Mouse (Mus musculus) liver, adult 2 months (tissue): ENCODE measurements around the gene A630023A22Rik. TPM values are rescaled to one million over a fixed set of nuclear protein-coding genes. Genes with fewer than 3 reads are reported as not detected.

Source experiments
- DNase-seq: peaks from one replicate; pipeline ENCODE4 v3.0.0-alpha.2; 2011; ENCODE audit warnings: low read depth, low spot score; ENCODE audit errors: extremely low read depth
- H3K27ac ChIP-seq: fragments of 200-500 bp; replicated peaks from 2 replicates; pipeline ENCODE4 v1.5.1; 2012; ENCODE audit warnings: low read depth, mild to moderate bottlenecking, control low read depth, inconsistent platforms, low read length; ENCODE audit not compliant: insufficient read depth
- H3K27me3 ChIP-seq: fragments of 200-500 bp; 2 replicates; pipeline ENCODE4 v1.6.1; 2012; ENCODE audit warnings: mild to moderate bottlenecking, moderate library complexity, low read length, inconsistent platforms; ENCODE audit not compliant: control insufficient read depth, insufficient read depth
- H3K36me3 ChIP-seq: fragments of 200-500 bp; 2 replicates; pipeline ENCODE4 v1.6.1; 2012; ENCODE audit warnings: low read length, inconsistent platforms; ENCODE audit not compliant: control insufficient read depth, insufficient read depth
- H3K4me1 ChIP-seq: fragments of 200-500 bp; 2 replicates; pipeline ENCODE4 v1.6.1; 2011; ENCODE audit warnings: low read length; ENCODE audit not compliant: control insufficient read depth, insufficient read depth
- H3K4me3 ChIP-seq: fragments of 200-500 bp; 2 replicates; pipeline ENCODE4 v1.5.1; 2011; ENCODE audit warnings: low read depth, mild to moderate bottlenecking, control low read depth, low read length, moderate library complexity; ENCODE audit not compliant: insufficient read depth
- H3K79me2 ChIP-seq: fragments of 200-500 bp; 2 replicates; pipeline ENCODE4 v1.6.1; 2012; ENCODE audit warnings: inconsistent platforms, mild to moderate bottlenecking, low read length, moderate library complexity; ENCODE audit not compliant: control insufficient read depth, insufficient read depth
- H3K9ac ChIP-seq: fragments of 200-500 bp; 2 replicates; pipeline ENCODE4 v1.6.1; 2012; ENCODE audit warnings: low read depth, mild to moderate bottlenecking, control low read depth, inconsistent platforms, low read length
- CTCF ChIP-seq: fragments of 200-500 bp; IDR thresholded peaks from 2 replicates; pipeline ENCODE4 v1.5.1; 2011; ENCODE audit warnings: low read depth, low read length, control low read depth
- POLR2A ChIP-seq: fragments of 200-500 bp; IDR thresholded peaks from 2 replicates; pipeline ENCODE4 v1.6.1; 2011; ENCODE audit warnings: low read length, control low read depth; ENCODE audit not compliant: insufficient read depth; ENCODE audit errors: extremely low read depth
- WGBS: fragments of 180-500 bp; shearing (Covaris S2); methylation state at CpG from one replicate; pipeline ENCODE4 v1.1.7; 2018; 5-methylcytosine and 5-hydroxymethylcytosine counted together
- polyA plus RNA-seq: library from polyadenylated mRNA; depleted of rRNA; stranded (reverse); fragments of >200 nt; gene quantifications from 2 replicates; pipeline ENCODE4 v1.2.3, GENCODE M21; 2012
- total RNA-seq: library from RNA; depleted of rRNA; stranded (reverse); fragments of >200 nt; gene quantifications from 2 replicates; pipeline ENCODE4 v1.2.3, GENCODE M21; 2014

Gene A630023A22Rik
- total and polyA plus RNA-seq, 2 experiments: not detected

GRCm38 (mm10) chr14:34091475-34091874 is 11.1 kb downstream of the A630023A22Rik start:
- Histone ChIP-seq H3K36me3 (no peaks in the 10 kb centered on the region), H3K79me2 (no peaks in the 10 kb centered on the region), H3K4me1 (no peaks in the 10 kb centered on the region), H3K9ac (no peak overlapping the region), H3K4me3 (no peak overlapping the region), H3K27ac (no peak overlapping the region), H3K27me3 (no peaks in the 10 kb centered on the region)
- WGBS: 75% methylated on average over 5 of the region's 5 CpGs
- no peak for TF ChIP-seq CTCF
- DNase-seq: peak; percentile 26

- Histone ChIP-seq H3K79me2 (no peaks in the 10 kb centered on the region), H3K27me3 (no peaks in the 10 kb centered on the region), H3K4me3 (no peak overlapping the region), H3K4me1 (no peaks in the 10 kb centered on the region), H3K36me3 (no peaks in the 10 kb centered on the region), H3K9ac (no peak overlapping the region), H3K27ac (no peak overlapping the region)
- WGBS: 84% methylated on average over 8 of the region's 8 CpGs
- TF ChIP-seq POLR2A (no peak), CTCF (no peak)
- no peak for DNase-seq
These were observed 12.8 kb downstream of the A630023A22Rik start for GRCm38 (mm10) chr14:34089796-34090195.

- Histone ChIP-seq H3K4me1 (no peaks in the 10 kb centered on the region), H3K27me3 (no peaks in the 10 kb centered on the region), H3K36me3 (no peaks in the 10 kb centered on the region), H3K79me2 (no peaks in the 10 kb centered on the region), H3K27ac (no peak overlapping the region), H3K4me3 (no peak overlapping the region), H3K9ac (no peak overlapping the region)
- DNase-seq: no peak
- WGBS: 91% methylated on average over 2 of the region's 2 CpGs
- TF ChIP-seq POLR2A (no peak), CTCF (no peak)
These were observed 14.6 kb downstream of the A630023A22Rik start for GRCm38 (mm10) chr14:34087856-34088398.

- Histone ChIP-seq H3K4me3 (no peak overlapping the region), H3K79me2 (no peaks in the 10 kb centered on the region), H3K27me3 (no peaks in the 10 kb centered on the region), H3K36me3 (no peaks in the 10 kb centered on the region), H3K4me1 (no peaks in the 10 kb centered on the region), H3K27ac (no peak overlapping the region), H3K9ac (no peak overlapping the region)
- 56% methylated on average over 4 of the region's 4 CpGs for WGBS
- DNase-seq: no peak
- no peak for TF ChIP-seq CTCF
- TF ChIP-seq POLR2A: no peak
These were observed 15.7 kb downstream of the A630023A22Rik start for GRCm38 (mm10) chr14:34086806-34087205.

GRCm38 (mm10) chr14:34085731-34086130 is 16.8 kb downstream of the A630023A22Rik start, which contains the start of gene Anxa8:
Gene Anxa8, plus strand, starts transcription at chr14:34085981.
- Histone ChIP-seq H3K9ac (no peak within 1 kb of the TSS), H3K4me1 (no peaks in the 10 kb centered on the region), H3K4me3 (no peak within 1 kb of the TSS), H3K27me3 (no peaks in the 10 kb centered on the region), H3K79me2 (no peaks in the 10 kb centered on the region), H3K27ac (no peak within 1 kb of the TSS), H3K36me3 (no peaks in the 10 kb centered on the region)
- WGBS: 31% methylated on average over 4 of the region's 4 CpGs
- TF ChIP-seq CTCF: no peak
- no peak for TF ChIP-seq POLR2A
- no peak for DNase-seq

GRCm38 (mm10) chr14:34080321-34080997 is 22.1 kb downstream of the A630023A22Rik start:
- no peak overlapping the region for H3K4me3 ChIP-seq
- H3K79me2 ChIP-seq: no peaks in the 10 kb centered on the region
- WGBS: 27% methylated on average over 11 of the region's 11 CpGs
- no peak overlapping the region for H3K9ac ChIP-seq
- peak; percentile 85 for TF ChIP-seq CTCF
- no peak for TF ChIP-seq POLR2A
- no peaks in the 10 kb centered on the region for H3K4me1 ChIP-seq
- no peak overlapping the region for H3K27ac ChIP-seq
- H3K36me3 ChIP-seq: no peaks in the 10 kb centered on the region
- H3K27me3 ChIP-seq: no peaks in the 10 kb centered on the region
- peak; percentile 56 for DNase-seq
